Mouse (Mus musculus) granulocyte monocyte progenitor cell, adult 5-6 weeks (primary cell): ENCODE measurements around the gene Habp4. TPM values are rescaled to one million over a fixed set of nuclear protein-coding genes. Genes with fewer than 3 reads are reported as not detected.

ENCODE experiments used
- ATAC-seq: replicated peaks from 2 replicates; pipeline ENCODE4 v1.8.0; 2016; ENCODE audit warnings: mild to moderate bottlenecking, moderate TSS enrichment, inconsistent platforms; ENCODE audit not compliant: poor library complexity, severe bottlenecking
- total RNA-seq, 2 experiments: library from RNA; stranded (forward) in 1 of 2; stranded (reverse) in 1 of 2; fragments of 200-712, 200-1000 nt in 1 of 2; fragments of >200 nt in 1 of 2; fragmentation: Nextera tagmentation in 1 of 2; gene quantifications; 2 replicates each; pipeline ENCODE4 v1.2.3; 2014 to 2017

The Habp4 gene
- total RNA-seq, 2 experiments from 2014 or later = 7.5 to 7.7 TPM

DNA sequence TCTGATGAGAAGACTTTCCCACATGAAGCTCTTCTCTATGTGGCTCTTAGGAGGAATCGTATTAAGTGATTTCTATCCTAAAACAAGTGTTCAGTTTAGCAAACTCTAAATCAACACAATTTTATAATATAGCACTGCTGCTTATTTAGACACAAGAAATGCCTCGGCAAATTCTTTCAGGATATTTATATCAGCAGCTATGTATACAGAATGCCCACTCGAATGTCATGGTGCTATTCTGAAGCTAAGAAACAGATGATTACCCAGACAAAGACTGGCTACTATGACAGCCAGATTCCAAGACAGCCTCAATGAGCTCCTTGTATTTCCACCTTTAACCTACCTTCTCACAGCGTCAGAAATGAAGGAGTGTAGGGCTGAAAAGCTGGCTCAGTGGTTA lies 71.5 kb downstream of the Habp4 start:
- ATAC-seq = no peak

DNA sequence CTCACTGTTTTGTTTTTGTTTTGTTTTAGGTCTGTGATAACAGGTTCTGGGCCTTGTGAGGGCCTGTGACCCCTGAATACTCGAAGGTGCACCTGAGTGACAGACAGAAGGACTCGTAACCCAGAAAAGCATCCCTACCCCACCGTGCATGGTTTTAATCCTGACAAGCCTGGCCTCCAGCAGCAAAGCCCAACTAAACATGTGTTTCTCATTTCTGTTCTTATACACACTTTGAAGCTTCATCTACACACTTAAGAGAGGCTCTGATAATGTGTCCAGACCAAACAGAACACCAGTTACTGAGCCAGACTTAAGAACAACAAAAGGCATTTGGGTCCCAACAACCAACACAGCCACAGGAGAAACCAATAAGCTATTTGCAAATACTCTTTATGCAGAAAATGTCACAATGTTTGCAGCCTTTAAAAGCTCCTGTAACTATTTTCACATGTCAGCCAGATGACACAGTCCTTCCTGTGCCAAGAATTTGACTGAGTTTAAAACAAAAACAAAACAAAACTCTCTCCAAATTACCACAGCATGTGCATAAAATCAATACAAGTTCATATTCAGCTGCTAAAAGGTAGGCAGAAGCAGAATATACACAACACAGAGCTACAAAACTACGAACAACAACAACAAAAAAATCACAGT lies 73.6 kb downstream of the Habp4 start:
- no peak for ATAC-seq

DNA sequence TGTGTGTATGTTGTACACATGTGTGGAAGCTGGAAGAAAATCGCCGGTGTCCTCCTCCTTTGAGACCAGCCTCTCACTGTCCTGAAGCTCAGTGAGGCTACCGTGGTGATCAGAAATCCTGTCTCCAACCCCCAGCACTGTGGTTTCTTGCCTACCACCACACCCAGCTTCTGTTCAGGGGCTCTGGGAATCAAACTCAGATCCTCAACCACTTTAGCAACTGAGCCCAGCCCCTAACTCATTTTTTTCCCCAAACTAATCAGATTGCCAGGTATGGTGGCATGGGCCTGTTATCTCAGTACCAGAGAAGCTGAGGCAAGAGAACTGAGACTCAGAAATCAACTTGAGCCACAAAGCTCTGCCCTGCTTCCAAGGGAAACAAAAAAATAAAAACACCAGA lies 74.2 kb downstream of the Habp4 start:
- no peak for ATAC-seq

Other genes starting within 250 kb of the Habp4 start
- gene Hsd17b3, start 72.6 kb upstream of the Habp4 start, total RNA-seq (2014; fragmentation: Nextera tagmentation) = not detected in 2 replicates
- gene Hsd17b3, start 72.6 kb upstream of the Habp4 start, total RNA-seq (2017) = not detected in 2 replicates
- 1.6 TPM in 1 of 2 replicates, not detected in the other for gene Slc35d2, start 32.5 kb upstream of the Habp4 start, total RNA-seq (2014; fragmentation: Nextera tagmentation)
- 5.8 and 6.7 TPM in 2 replicates for gene Slc35d2, start 32.5 kb upstream of the Habp4 start, total RNA-seq (2017)
- gene Zfp367, start 8.6 kb upstream of the Habp4 start, total RNA-seq (2014; fragmentation: Nextera tagmentation) = 23.9 and 35.8 TPM in 2 replicates
- 45.3 and 50.9 TPM in 2 replicates for gene Zfp367, start 8.6 kb upstream of the Habp4 start, total RNA-seq (2017)
- 0.97 and 1.8 TPM in 2 replicates for gene Cdc14b, start 113.5 kb downstream of the Habp4 start, total RNA-seq (2014; fragmentation: Nextera tagmentation)
- gene Cdc14b, start 113.5 kb downstream of the Habp4 start, total RNA-seq (2017) = 0.73 and 2.1 TPM in 2 replicates
- 19.1 and 20.5 TPM in 2 replicates for gene Aaed1, start 150.9 kb downstream of the Habp4 start, total RNA-seq (2014; fragmentation: Nextera tagmentation)
- gene Aaed1, start 150.9 kb downstream of the Habp4 start, total RNA-seq (2017) = 37.4 and 37.8 TPM in 2 replicates
- gene Ctsl, start 209.1 kb downstream of the Habp4 start, total RNA-seq (2014; fragmentation: Nextera tagmentation) = 9.3 and 43.6 TPM in 2 replicates
- gene Ctsl, start 209.1 kb downstream of the Habp4 start, total RNA-seq (2017) = 23.3 and 53.2 TPM in 2 replicates